Mouse (Mus musculus): ENCODE measurements at regions not wholly inside any gene's neighbourhood (a gene's known extent, or its start where the extent isn't known, plus 50 kb on each side); places are given as distances from the start of the nearest gene placed in this dataset.

- TF ChIP-seq CTCF (IDR thresholded peaks at IDR 0.05; ENCODE audit: low read depth, low read length) (no peak), POLR2A (IDR thresholded peaks at IDR 0.05; ENCODE audit: borderline replicate concordance, low read depth, low read length) (no peak)
These were observed 160.1 kb upstream of the Nlrp1b start for GRCm38 (mm10) chr11:71390616-71391015.
